Mouse (Mus musculus): ENCODE results near the gene Tfpi2.

DNA sequence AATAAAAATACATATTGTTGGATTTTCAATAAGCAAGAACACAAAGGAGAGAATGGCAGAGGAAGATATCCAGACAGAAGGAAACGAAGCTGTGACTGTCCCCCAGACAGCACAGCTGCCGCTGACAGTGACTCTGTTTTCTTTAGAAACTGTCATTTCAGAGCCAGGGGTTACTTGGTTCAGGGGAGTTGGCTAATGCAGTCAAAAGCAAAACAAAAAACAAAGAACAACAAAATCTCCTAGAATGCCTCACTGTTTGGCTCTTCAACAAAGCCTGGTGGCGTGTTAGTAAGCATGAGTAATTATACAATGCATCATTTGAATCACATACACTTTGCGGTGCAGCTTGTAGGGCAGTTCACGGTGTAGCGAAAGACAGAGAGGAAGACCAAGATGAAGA is 10.6 kb upstream of the Tfpi2 start:
- TF ChIP-seq CTCF (IDR thresholded peaks at IDR 0.05; ENCODE audit: low read depth, low read length) (no peak), POLR2A (IDR thresholded peaks at IDR 0.05; ENCODE audit: borderline replicate concordance, low read depth, low read length) (no peak)

Data from bone marrow macrophage, adult 2 months (primary cell).